Mouse (Mus musculus) hindbrain, embryonic 10.5 days (tissue): Measurements from ENCODE around the gene Dll4. TPM values are rescaled to one million over a fixed set of nuclear protein-coding genes. Genes with fewer than 3 reads are reported as not detected.
A peak's percentile ranks its signal among the peaks of the same experiment; 100 is the strongest.

Source experiments
- DNase-seq: peaks from one replicate; pipeline ENCODE4 v3.0.0-alpha.2; 2017; ENCODE audit warnings: low spot score
- H3K27ac ChIP-seq: fragments of 300-500 bp; sonication (generic); 2 replicates; pipeline ENCODE4 v1.5.1; 2016; ENCODE audit warnings: mild to moderate bottlenecking, moderate library complexity
- H3K27me3 ChIP-seq: fragments of 300-500 bp; sonication (generic); 2 replicates; pipeline ENCODE4 v1.6.1; 2016; ENCODE audit warnings: mild to moderate bottlenecking; ENCODE audit not compliant: poor library complexity, insufficient read depth, severe bottlenecking
- H3K36me3 ChIP-seq: fragments of 300-500 bp; sonication (generic); 2 replicates; pipeline ENCODE4 v1.6.1; 2016; ENCODE audit warnings: mild to moderate bottlenecking, moderate library complexity
- H3K4me1 ChIP-seq: fragments of 300-500 bp; sonication (generic); replicated peaks from 2 replicates; pipeline ENCODE4 v1.6.1; 2016; ENCODE audit warnings: mild to moderate bottlenecking
- H3K4me3 ChIP-seq: fragments of 300-500 bp; sonication (generic); 2 replicates; pipeline ENCODE4 v1.5.1; 2016; ENCODE audit warnings: mild to moderate bottlenecking, moderate library complexity
- H3K9me3 ChIP-seq: fragments of 300-500 bp; sonication (generic); 2 replicates; pipeline ENCODE4 v1.6.1; 2016; ENCODE audit warnings: mild to moderate bottlenecking, moderate library complexity
- WGBS: fragments of 180-500 bp; shearing (Covaris S2); methylation state at CpG from one replicate; pipeline ENCODE4 v1.1.7; 2016; 5-methylcytosine and 5-hydroxymethylcytosine counted together
- polyA plus RNA-seq: library from polyadenylated mRNA; unstranded; fragments of >200 nt; fragmentation: Nextera tagmentation; extraction: Ambion mirVana; gene quantifications from 2 replicates; pipeline ENCODE4 v1.2.1, GENCODE M21; 2016

Dll4 gene
- polyA plus RNA-seq, 1 experiment from 2014 or later, result 4.7 TPM

DNA sequence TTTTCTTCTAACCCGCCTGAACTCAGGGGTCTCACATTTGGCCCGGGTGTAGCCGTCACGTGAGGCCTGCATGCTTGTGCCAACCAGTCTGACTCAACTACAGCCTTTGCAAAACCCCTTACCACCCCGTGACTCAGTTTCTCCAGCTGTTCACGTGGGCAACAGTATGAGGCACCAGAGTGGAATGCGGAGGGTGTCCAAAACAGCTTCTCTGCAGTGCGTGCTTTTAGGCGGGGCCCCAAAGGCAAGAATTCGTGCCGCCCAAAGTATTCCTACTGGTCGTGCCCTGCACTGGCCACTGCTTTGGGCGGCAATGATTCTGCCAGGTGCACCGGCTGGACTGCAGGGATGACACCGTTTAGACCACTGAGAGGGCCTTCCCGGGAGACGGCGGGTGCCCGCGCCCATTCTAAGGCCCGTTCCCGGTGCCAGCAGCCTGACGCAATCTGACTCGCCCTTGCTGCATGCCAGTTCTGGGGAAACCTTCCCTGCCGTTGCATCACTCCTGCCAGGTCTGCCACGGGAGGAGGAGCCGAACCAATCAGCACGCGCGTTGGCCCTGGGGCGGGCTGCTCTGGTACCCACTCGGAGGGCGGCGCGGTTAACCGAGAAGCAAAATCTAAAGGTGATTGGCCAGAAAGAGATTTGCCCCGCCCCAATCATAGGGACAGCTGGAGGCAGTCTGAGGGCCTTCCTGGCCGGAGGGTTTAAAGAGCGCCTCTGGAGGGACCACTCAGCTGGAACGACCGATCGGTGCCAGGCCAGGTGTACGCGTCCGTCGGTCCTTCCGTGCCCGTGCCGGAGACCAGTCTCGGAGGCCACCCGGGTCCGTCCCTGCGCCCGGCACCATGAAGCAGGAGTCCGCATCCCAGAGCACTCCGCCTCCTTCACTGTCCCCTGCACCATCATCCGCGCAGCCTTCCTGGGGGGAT is 25.2 kb downstream of the Dll4 start, which contains the start of gene Chac1:
TSS of gene Chac1 (plus strand) at position 675 of the 932 bp plus-strand sequence.
- WGBS, result 4% methylated on average over 58 of the region's 58 CpGs
- peaks cover 44% of the 10 kb centered on the region for H3K27me3 ChIP-seq
- peak; percentile 85 for DNase-seq
- H3K4me1 ChIP-seq, result peaks cover 17% of the 10 kb centered on the region
- peak within 1 kb of the TSS; percentile 63 for H3K4me3 ChIP-seq
- H3K9me3 ChIP-seq, result no peaks in the 10 kb centered on the region
- no peaks in the 10 kb centered on the region for H3K36me3 ChIP-seq
- peak within 1 kb of the TSS; percentile 41; the same call in 1 of the 2 replicates for H3K27ac ChIP-seq

DNA sequence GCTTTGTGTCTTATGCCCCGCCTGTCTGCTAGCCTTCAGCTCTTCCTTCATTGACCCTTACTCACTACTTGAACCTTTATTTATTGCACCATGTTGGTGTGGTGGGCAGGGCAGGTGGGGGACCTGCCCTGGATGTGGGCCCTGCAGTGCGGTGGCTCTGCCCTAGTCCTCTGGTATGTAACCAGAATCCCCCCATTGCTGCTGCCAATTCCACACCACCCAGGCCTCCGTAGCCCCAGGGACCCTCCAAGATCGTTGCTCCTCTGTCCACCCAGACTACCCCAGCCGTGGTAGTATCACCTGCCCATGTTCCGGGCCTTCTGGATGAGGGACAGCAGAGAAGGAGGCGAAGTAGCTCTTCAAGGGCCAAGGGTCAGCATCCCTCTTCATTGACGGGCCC is 28.1 kb downstream of the Dll4 start:
- Histone ChIP-seq H3K4me1 (peaks cover 17% of the 10 kb centered on the region), H3K36me3 (no peaks in the 10 kb centered on the region), H3K27ac (no peak overlapping the region), H3K4me3 (no peak overlapping the region), H3K9me3 (0 out of 2 replicates have a peak, but pooled peaks cover 5% of the 10 kb centered on the region), H3K27me3 (peaks cover 40% of the 10 kb centered on the region)
- no peak for DNase-seq
- WGBS, result 87% methylated on average over 8 of the region's 8 CpGs

DNA sequence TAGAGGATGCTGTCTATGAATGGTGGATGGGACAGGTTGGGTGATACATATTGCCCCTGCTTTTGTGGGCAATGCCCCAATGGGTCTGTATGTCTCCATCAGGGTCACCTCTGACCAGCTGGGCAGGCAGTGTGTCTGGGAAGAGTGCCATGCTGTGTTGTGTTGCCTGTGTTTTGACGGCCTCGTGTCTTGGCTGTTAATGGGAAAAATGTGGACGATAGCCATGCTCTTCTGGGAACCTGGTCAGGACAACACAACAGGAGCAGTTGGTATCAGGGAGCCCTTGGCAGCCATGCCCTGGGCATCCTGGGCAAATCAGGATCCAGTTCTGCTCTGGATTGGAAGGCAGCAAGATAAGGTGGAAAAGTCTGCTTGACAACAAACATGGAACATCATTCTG is 29.5 kb downstream of the Dll4 start:
- Histone ChIP-seq H3K9me3 (0 out of 2 replicates have a peak, but pooled peaks cover 5% of the 10 kb centered on the region), H3K4me1 (peaks cover 17% of the 10 kb centered on the region), H3K27me3 (peaks cover 29% of the 10 kb centered on the region), H3K36me3 (no peaks in the 10 kb centered on the region), H3K4me3 (no peak overlapping the region), H3K27ac (no peak overlapping the region)
- 92% methylated on average over 3 of the region's 3 CpGs for WGBS
- no peak for DNase-seq

DNA sequence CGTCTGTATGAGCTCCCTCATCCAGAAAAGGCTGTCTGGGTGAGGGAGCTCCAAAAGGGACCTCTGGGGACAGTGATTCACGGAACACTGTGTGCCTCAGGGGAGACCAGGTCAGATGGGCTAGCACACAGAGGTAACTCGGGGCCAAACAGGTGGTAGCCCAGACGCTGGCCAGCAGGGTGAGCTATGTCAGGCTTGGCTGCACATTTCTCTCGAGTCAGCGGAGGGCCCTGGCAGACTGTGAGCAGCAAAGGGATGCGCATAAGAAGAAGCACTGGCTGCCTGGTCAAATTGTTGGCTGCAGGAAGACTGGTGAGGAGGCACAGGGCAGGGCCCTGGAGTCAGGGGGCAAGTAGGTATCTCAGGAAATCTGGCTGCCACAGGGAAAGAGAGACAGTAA is 30.1 kb downstream of the Dll4 start:
- H3K36me3 ChIP-seq, result no peaks in the 10 kb centered on the region
- 27% methylated on average over 7 of the region's 7 CpGs for WGBS

DNA sequence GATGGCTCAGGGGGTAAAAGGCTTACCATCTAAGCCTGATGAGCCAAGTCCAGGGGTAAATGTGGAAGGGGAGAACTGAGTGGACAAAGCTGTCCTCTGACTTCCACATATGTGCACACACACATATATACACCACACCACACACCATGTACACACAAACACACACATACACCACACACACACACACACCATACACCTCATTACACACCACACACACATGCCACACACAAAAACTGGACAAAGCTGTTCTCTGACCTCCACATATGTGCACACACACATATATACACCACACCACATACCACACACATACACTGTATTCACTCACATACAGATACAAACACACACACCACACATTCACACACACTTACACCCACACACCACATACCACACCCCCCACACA is 30.7 kb downstream of the Dll4 start:
- Histone ChIP-seq H3K4me3 (no peak overlapping the region), H3K36me3 (no peaks in the 10 kb centered on the region), H3K4me1 (peaks cover 6% of the 10 kb centered on the region), H3K27me3 (peaks cover 17% of the 10 kb centered on the region), H3K27ac (no peak overlapping the region), H3K9me3 (peaks cover 14% of the 10 kb centered on the region)
- no peak for DNase-seq

More for the DNA sequence above, 30.1 kb downstream of the Dll4 start:
- H3K9me3 ChIP-seq, result peaks cover 7% of the 10 kb centered on the region; the same call in 1 of the 2 replicates
- peaks cover 23% of the 10 kb centered on the region for H3K27me3 ChIP-seq
- no peak for DNase-seq
- H3K4me3 ChIP-seq, result no peak overlapping the region
- H3K27ac ChIP-seq, result no peak overlapping the region
- H3K4me1 ChIP-seq, result peaks cover 13% of the 10 kb centered on the region

DNA sequence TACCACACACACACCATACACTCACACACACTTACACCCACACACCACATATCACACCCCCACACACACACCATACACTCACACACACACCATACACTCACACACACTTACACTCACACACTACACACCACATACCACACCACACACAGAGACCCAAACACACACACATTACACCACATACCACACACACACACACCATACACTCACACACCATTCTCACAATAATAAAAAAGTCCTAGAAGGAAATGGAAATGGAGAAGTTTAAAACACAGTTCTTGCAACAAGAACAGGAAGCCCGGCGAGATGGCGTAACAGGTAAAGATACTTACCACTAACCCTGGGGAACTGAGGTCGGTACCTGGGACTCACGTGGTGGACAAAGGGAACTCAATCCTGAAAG is 31.2 kb downstream of the Dll4 start:
- H3K36me3 ChIP-seq, result peaks cover 3% of the 10 kb centered on the region; the same call in 1 of the 2 replicates
- WGBS, result 92% methylated on average over 5 of the region's 5 CpGs

DNA sequence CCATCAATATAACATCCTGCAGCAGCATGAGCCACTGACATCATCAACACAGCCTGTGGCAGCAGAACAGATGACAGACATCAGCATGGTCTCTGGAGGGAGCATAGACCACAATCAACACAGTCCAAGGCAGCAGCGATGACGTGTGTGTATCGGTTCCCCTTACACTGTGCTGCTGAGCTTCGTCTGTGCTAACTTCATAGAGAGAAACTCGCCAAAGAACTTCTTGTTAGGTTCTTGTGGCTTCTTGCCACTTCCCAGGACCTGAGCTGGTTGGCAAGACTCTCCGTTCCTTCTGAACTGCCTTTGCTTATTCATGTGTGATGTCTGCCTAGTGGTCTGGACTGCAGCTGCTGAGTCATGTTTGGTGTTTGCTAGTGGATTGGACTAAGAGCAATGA is 32.7 kb downstream of the Dll4 start:
- Histone ChIP-seq H3K27ac (no peak overlapping the region), H3K9me3 (peaks cover 23% of the 10 kb centered on the region), H3K4me3 (no peak overlapping the region), H3K36me3 (peaks cover 8% of the 10 kb centered on the region; the same call in 1 of the 2 replicates), H3K27me3 (peaks cover 3% of the 10 kb centered on the region; the same call in 1 of the 2 replicates), H3K4me1 (0 out of 2 replicates have a peak, but pooled peaks cover 2% of the 10 kb centered on the region)
- 89% methylated on average over 6 of the region's 6 CpGs for WGBS
- no peak for DNase-seq

More for the DNA sequence above, 31.2 kb downstream of the Dll4 start:
- no peak for DNase-seq
- Histone ChIP-seq H3K4me1 (0 out of 2 replicates have a peak, but pooled peaks cover 2% of the 10 kb centered on the region), H3K9me3 (peaks cover 19% of the 10 kb centered on the region), H3K27me3 (peaks cover 12% of the 10 kb centered on the region), H3K4me3 (no peak overlapping the region), H3K27ac (no peak overlapping the region)

DNA sequence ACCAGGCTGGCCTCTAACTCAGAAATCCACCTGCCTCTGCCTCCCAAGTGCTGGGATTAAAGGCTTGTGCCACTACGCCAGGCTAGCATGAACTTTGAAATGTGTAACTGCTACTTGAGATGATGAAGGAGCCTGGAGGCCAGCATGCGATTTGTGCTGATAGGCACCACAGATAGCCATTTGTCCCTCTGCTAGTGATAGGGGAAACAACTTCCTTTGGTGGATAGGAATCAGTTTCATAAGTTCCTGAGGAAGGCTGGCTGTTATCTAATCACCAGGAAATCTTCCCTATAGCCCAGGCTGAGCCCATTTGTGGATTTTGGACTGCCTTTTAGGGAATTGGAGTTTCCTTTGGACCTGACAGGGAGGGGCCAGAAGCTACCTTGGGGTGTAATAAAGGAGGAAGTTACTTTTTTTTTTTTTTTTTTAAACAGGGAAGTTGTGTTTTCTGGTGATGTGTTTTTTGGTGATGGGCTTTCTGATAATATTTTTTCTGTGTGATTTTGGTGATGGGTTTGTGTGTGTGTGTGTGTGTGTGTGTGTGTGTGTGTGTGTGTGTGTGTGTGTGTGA is 34.2 kb downstream of the Dll4 start:
- 0 out of 2 replicates have a peak, but pooled peaks cover 2% of the 10 kb centered on the region for H3K4me1 ChIP-seq
- H3K36me3 ChIP-seq, result peaks cover 8% of the 10 kb centered on the region; the same call in 1 of the 2 replicates
- WGBS, result 84% methylated on average over 2 of the region's 2 CpGs
- H3K27ac ChIP-seq, result no peak overlapping the region
- H3K27me3 ChIP-seq, result no peaks in the 10 kb centered on the region
- H3K9me3 ChIP-seq, result peaks cover 23% of the 10 kb centered on the region
- H3K4me3 ChIP-seq, result no peak overlapping the region
- no peak for DNase-seq

DNA sequence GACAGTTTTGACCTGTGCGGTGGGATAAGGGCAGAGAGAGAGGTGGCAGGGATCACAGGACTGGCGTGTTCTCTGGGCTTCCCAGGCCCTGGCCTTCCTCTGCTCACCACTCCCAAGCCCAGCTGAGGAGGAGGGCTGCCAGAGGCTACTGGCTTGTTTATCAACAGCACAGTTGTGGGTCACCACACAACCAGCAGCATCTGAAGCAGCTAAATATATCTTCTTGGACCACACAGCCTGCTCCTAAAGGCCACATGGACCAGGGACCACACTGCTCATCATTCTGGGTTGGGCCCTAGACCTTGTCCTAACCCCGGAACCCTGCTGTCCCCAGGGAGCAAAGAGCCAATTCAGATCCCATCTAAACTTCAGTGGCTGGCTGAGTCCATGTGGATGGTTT is 39.4 kb downstream of the Dll4 start:
- no peak for DNase-seq
- no peak overlapping the region for H3K27ac ChIP-seq
- peaks cover 32% of the 10 kb centered on the region for H3K36me3 ChIP-seq
- 92% methylated on average over 3 of the region's 3 CpGs for WGBS
- H3K9me3 ChIP-seq, result peaks cover 17% of the 10 kb centered on the region
- no peaks in the 10 kb centered on the region for H3K4me1 ChIP-seq
- H3K4me3 ChIP-seq, result no peak overlapping the region
- no peaks in the 10 kb centered on the region for H3K27me3 ChIP-seq

DNA sequence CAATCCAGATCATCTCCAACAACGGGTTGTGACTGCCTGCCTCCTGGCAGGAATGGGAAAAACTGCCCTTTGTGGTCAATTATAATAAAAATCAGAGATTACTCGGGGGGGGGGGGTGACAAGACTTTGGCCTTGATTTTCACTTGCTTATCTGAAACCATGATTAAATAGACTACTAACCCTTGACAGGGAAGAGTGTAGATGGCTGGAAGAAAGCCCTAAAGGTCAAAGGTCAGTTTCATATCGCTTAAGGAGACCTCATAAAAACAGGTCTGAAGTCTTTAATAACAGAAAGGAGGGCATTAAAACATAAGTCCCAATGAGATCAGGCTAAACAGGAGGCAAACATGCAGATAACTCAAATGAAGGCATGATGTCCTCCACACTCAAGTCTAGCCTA is 41.8 kb downstream of the Dll4 start:
- Histone ChIP-seq H3K27ac (no peak overlapping the region), H3K9me3 (no peaks in the 10 kb centered on the region), H3K27me3 (no peaks in the 10 kb centered on the region), H3K4me3 (no peak overlapping the region), H3K4me1 (no peaks in the 10 kb centered on the region), H3K36me3 (peaks cover 49% of the 10 kb centered on the region)
- DNase-seq, result no peak
- WGBS, result 81% methylated on average over 3 of the region's 3 CpGs

DNA sequence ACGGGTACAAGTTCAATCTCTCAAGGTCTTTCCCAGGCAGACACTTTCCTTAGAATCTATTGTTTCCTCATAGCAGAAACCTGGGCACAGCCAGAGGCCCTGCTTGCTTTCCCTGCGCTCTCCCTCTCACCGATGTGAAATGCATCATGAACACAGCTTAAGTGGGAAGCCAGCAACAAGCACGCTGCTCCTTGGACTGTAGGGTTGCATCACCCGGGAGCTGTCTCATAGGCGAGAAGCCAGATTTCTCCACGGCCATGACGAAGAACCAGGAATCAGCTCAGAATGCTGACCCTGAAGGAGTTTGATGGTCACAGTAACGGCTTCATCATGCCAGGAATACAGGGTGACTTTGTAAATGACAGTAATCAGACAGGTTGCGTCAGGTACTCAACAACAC is 44.5 kb downstream of the Dll4 start:
- no peak overlapping the region for H3K4me3 ChIP-seq
- peaks cover 76% of the 10 kb centered on the region for H3K36me3 ChIP-seq
- no peaks in the 10 kb centered on the region for H3K27me3 ChIP-seq
- no peak overlapping the region for H3K27ac ChIP-seq
- no peak for DNase-seq
- H3K4me1 ChIP-seq, result no peaks in the 10 kb centered on the region
- WGBS, result 94% methylated on average over 10 of the region's 10 CpGs
- no peaks in the 10 kb centered on the region for H3K9me3 ChIP-seq

DNA sequence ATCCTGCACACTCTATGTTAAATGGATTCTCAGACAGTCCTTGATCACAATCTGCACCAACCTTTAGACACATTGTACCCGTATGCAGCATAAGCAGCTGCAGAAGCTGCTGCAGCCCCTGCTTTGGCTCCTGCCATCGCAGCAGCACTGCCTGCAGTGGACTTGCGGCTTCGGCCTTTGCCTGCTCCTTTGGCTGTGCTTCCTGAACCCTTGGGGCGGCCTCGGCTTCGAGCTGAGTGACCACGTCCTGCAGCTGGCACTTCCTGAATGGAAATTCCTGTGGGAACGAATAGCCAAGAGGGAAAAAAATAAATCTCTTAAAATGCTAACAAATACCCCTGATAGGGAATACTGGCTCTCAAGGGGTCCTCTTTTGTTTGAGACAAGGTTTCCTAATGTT is 51.7 kb downstream of the Dll4 start:
- H3K9me3 ChIP-seq, result no peaks in the 10 kb centered on the region
- no peak for DNase-seq
- H3K27ac ChIP-seq, result no peak overlapping the region
- 86% methylated on average over 9 of the region's 9 CpGs for WGBS
- no peaks in the 10 kb centered on the region for H3K27me3 ChIP-seq
- H3K36me3 ChIP-seq, result peaks cover 100% of the 10 kb centered on the region
- H3K4me3 ChIP-seq, result no peak overlapping the region
- no peaks in the 10 kb centered on the region for H3K4me1 ChIP-seq

DNA sequence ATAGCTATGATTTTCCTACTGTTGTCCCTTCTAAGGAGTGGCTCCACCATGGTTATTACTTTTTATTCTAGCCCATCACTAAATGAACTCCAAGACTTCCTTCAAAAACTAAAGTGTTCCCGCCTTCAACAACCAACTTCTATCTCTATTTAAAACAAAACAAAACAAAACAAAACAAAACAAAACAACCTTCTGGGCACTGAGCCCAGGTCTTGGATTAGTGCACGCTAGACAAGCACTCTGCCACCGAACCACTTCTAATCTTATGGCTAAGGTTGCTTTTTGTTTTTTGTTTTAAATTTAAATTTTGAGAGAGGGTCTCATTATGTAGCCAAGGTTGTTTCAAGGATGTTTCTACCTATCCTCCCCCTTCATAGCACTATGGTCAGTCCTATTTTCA is 52.2 kb downstream of the Dll4 start:
- no peaks in the 10 kb centered on the region for H3K4me1 ChIP-seq
- H3K9me3 ChIP-seq, result no peaks in the 10 kb centered on the region
- peaks cover 100% of the 10 kb centered on the region for H3K36me3 ChIP-seq
- no peak overlapping the region for H3K4me3 ChIP-seq
- H3K27ac ChIP-seq, result no peak overlapping the region
- H3K27me3 ChIP-seq, result no peaks in the 10 kb centered on the region
- DNase-seq, result no peak
- WGBS, result 95% methylated on average over 3 of the region's 3 CpGs
